Mouse (Mus musculus): ENCODE data around the gene Gm44596. TPM values are rescaled to one million over a fixed set of nuclear protein-coding genes. Genes with fewer than 3 reads are reported as not detected.

Gm44596 gene
- polyA plus RNA-seq, 1 experiment from 2014 or later, result not detected

DNA sequence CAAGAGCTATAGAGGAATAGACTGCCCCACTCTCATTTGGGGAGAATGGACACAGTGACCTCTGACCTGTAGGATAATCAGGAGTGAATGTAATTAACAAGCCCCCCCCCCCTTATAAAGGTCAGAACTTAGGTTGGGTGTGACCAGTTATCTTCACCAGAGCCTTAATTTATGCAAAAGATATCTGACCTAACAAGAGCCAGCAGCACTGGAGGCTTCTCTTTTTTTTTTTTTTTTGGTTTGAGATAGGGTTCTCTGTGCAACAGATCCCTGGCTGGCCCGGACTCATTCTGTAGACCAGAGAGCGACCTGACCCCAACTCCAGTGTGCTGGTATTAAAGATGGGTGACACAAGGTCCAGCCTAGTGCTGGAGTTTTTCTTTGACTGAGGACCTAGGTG is 54.0 kb downstream of the Gm44596 start:
- no peak overlapping the region for H3K27ac ChIP-seq (ENCODE audit: low read depth)
- no peaks in the 10 kb centered on the region for H3K9me3 ChIP-seq (ENCODE audit: low read depth, low read length)
- WGBS, result 91% methylated on average over 2 of the region's 2 CpGs
- no peak overlapping the region for H3K9ac ChIP-seq
- H3K4me2 ChIP-seq, result no peak overlapping the region
- TF ChIP-seq CTCF (IDR thresholded peaks at IDR 0.05; ENCODE audit: low read depth), result no peak
- DNase-seq, result no peak
- H3K4me3 ChIP-seq (ENCODE audit: low read depth, low read length), result no peak overlapping the region
- no peak for ATAC-seq (ENCODE audit: insufficient read depth)
- H3K36me3 ChIP-seq (ENCODE audit: insufficient read depth), result peaks cover 59% of the 10 kb centered on the region
- H3K4me1 ChIP-seq (ENCODE audit: insufficient read depth), result no peaks in the 10 kb centered on the region
- no peaks in the 10 kb centered on the region for H3K27me3 ChIP-seq (ENCODE audit: insufficient read depth, low read length)

DNA sequence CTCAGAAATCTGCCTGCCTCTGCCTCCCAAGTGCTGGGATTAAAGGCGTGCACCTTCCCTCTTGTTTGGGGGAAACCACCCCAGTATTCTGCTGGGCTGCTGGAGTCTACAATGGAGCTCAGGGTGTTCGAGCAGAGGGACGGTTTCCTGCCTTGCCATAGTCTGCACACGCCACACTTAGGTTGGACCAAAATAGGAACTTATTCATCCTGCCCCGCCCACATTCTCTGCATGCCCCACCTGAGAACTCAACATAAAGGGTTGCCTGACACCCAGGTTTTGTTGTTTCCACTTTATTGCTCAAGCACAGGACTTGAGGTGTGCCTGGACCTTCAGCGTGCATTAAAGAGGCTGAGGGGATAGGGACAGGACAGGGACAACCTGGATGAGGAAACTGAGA is 54.5 kb downstream of the Gm44596 start:
- H3K27me3 ChIP-seq (ENCODE audit: insufficient read depth, low read length), result no peaks in the 10 kb centered on the region
- WGBS, result 84% methylated on average over 6 of the region's 6 CpGs
- H3K9ac ChIP-seq, result no peak overlapping the region
- TF ChIP-seq CTCF (IDR thresholded peaks at IDR 0.05; ENCODE audit: low read depth), result no peak
- no peak overlapping the region for H3K27ac ChIP-seq (ENCODE audit: low read depth)
- H3K9me3 ChIP-seq (ENCODE audit: low read depth, low read length), result no peaks in the 10 kb centered on the region
- H3K4me1 ChIP-seq (ENCODE audit: insufficient read depth), result no peaks in the 10 kb centered on the region
- ATAC-seq (ENCODE audit: insufficient read depth) (no peak), DNase-seq (no peak)
- no peak overlapping the region for H3K4me3 ChIP-seq (ENCODE audit: low read depth, low read length)
- H3K36me3 ChIP-seq (ENCODE audit: insufficient read depth), result peaks cover 64% of the 10 kb centered on the region
- H3K4me2 ChIP-seq, result no peak overlapping the region

DNA sequence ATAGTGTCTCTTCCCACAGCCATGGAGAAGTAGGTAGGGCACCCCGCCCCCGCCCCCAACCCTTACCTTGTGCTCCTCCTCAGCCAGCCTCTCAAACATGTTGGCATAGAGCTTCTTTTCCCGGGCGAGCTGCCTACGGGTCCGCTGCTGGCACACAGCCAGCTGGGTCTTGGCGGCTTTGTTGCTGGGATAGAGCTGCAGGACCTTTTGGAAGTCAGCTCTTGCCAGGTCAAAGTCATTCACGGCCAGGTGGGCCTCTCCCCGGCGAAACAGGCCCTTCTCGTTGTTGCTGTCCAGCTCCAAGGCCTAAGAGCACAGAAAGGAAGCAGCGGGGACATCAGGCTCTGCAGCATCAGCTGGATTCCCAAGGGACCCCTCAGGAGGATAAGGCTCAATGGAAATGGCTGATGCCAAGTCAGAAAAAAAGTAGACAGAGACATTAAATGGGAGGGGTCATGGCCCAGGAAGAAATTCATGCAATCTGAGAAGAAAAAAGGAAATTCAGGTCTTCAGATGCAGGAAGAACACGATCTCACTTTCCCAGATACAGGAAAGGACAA is 57.1 kb downstream of the Gm44596 start:
- peaks cover 82% of the 10 kb centered on the region for H3K36me3 ChIP-seq (ENCODE audit: insufficient read depth)
- no peak overlapping the region for H3K4me3 ChIP-seq (ENCODE audit: low read depth, low read length)
- H3K9me3 ChIP-seq (ENCODE audit: low read depth, low read length), result no peaks in the 10 kb centered on the region
- no peaks in the 10 kb centered on the region for H3K27me3 ChIP-seq (ENCODE audit: insufficient read depth, low read length)
- no peaks in the 10 kb centered on the region for H3K4me1 ChIP-seq (ENCODE audit: insufficient read depth)
- no peak for TF ChIP-seq CTCF (IDR thresholded peaks at IDR 0.05; ENCODE audit: low read depth)
- 79% methylated on average over 13 of the region's 13 CpGs for WGBS
- H3K9ac ChIP-seq, result no peak overlapping the region
- H3K4me2 ChIP-seq, result no peak overlapping the region
- ATAC-seq (ENCODE audit: insufficient read depth) (no peak), DNase-seq (no peak)
- no peak overlapping the region for H3K27ac ChIP-seq (ENCODE audit: low read depth)

DNA sequence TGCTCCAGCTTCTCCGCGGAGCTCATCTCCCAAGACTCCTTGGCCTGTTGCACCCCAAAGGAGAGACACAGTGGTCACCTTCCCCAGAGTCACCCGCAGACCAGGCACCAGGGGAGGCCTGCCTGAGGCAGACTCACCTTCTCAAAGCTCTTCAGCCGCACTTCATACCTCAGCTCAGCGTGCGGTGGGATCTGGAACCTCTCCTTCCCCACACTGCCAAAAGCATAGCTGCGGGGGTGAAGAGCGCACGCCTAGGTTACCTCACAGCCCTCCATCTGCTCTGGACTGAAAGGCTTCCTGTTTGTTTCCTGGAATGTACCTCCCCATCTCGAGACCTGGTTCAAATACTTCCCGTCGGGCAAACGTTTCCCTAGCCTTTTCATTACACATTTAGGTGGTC is 58.3 kb downstream of the Gm44596 start:
- H3K4me3 ChIP-seq (ENCODE audit: low read depth, low read length), result no peak overlapping the region
- ATAC-seq (ENCODE audit: insufficient read depth), result no peak
- TF ChIP-seq CTCF (IDR thresholded peaks at IDR 0.05; ENCODE audit: low read depth), result no peak
- 89% methylated on average over 13 of the region's 13 CpGs for WGBS
- no peak overlapping the region for H3K4me2 ChIP-seq
- H3K9me3 ChIP-seq (ENCODE audit: low read depth, low read length), result no peaks in the 10 kb centered on the region
- no peaks in the 10 kb centered on the region for H3K4me1 ChIP-seq (ENCODE audit: insufficient read depth)
- H3K27ac ChIP-seq (ENCODE audit: low read depth), result no peak overlapping the region
- peaks cover 76% of the 10 kb centered on the region for H3K36me3 ChIP-seq (ENCODE audit: insufficient read depth)
- DNase-seq, result no peak
- no peak overlapping the region for H3K9ac ChIP-seq
- H3K27me3 ChIP-seq (ENCODE audit: insufficient read depth, low read length), result no peaks in the 10 kb centered on the region

DNA sequence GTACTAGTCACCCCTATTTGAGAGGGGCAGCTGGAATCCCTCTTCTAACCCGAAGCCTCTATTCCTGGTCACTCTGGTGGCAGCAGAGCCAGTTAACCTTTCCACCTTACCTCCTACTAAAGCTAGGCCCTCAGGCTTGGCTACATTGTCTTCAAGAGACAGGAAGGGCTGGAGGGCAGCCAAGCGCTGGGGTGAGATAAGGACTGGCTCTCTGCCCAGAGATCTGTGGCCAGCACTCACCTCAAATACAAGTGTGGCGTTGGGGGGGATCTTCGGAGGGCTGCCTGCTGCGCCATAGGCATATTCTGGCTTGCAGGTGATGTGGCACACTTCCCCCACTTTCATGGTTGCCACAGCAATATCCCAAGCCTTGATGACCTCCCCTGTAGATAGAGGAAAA is 60.2 kb downstream of the Gm44596 start:
- Histone ChIP-seq H3K4me1 (ENCODE audit: insufficient read depth) (no peaks in the 10 kb centered on the region; the same call in 1 of the 2 replicates), H3K27ac (ENCODE audit: low read depth) (no peak overlapping the region), H3K4me2 (no peak overlapping the region), H3K27me3 (ENCODE audit: insufficient read depth, low read length) (no peaks in the 10 kb centered on the region), H3K4me3 (ENCODE audit: low read depth, low read length) (no peak overlapping the region), H3K9ac (no peak overlapping the region), H3K36me3 (ENCODE audit: insufficient read depth) (peaks cover 60% of the 10 kb centered on the region), H3K9me3 (ENCODE audit: low read depth, low read length) (no peaks in the 10 kb centered on the region)
- 59% methylated on average over 5 of the region's 5 CpGs for WGBS
- ATAC-seq (ENCODE audit: insufficient read depth) (no peak), DNase-seq (peak; percentile 79)
- TF ChIP-seq CTCF (IDR thresholded peaks at IDR 0.05; ENCODE audit: low read depth), result no peak

DNA sequence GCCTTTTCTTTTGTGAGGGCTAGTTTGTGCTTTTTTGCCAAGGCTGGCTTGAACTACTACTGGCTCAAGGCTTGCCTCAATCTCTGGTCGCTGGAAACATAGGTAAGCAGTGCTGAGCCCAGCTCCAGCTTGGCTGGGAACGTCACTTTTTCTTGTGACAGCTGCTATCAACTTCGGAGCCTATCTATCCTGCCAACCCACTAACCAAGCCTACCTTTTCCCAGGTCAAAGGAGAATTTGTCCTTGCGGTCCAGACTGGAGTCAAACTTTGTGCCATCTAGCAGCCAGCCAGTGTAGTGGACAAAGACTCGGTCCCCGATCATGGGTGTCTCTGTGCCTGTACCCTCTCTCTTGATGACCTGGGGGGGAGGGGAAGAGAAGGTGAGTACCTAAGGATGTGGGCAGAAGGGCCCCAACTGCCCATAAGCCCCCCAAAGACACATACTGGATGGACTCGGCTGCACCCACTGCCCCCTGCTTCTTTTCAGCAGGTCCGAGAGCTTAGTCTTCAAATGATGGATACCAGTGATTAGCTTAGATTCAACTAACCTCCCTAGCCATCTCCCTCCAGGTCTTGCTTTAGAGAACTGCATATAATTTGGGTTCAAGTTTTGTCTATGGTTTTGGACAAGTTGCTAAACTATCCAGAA is 61.2 kb downstream of the Gm44596 start:
- H3K36me3 ChIP-seq (ENCODE audit: insufficient read depth), result peaks cover 52% of the 10 kb centered on the region
- H3K9me3 ChIP-seq (ENCODE audit: low read depth, low read length), result no peaks in the 10 kb centered on the region
- peak overlapping the region; percentile 98 for H3K4me3 ChIP-seq (ENCODE audit: low read depth, low read length)
- no peak for TF ChIP-seq CTCF (IDR thresholded peaks at IDR 0.05; ENCODE audit: low read depth)
- peak overlapping the region; percentile 94 for H3K9ac ChIP-seq
- H3K4me1 ChIP-seq (ENCODE audit: insufficient read depth), result no peaks in the 10 kb centered on the region; the same call in 1 of the 2 replicates
- H3K4me2 ChIP-seq, result peak overlapping the region; percentile 66
- WGBS, result 84% methylated on average over 8 of the region's 8 CpGs
- DNase-seq (no peak), ATAC-seq (ENCODE audit: insufficient read depth) (no peak)
- no peaks in the 10 kb centered on the region for H3K27me3 ChIP-seq (ENCODE audit: insufficient read depth, low read length)
- no peak overlapping the region for H3K27ac ChIP-seq (ENCODE audit: low read depth)

DNA sequence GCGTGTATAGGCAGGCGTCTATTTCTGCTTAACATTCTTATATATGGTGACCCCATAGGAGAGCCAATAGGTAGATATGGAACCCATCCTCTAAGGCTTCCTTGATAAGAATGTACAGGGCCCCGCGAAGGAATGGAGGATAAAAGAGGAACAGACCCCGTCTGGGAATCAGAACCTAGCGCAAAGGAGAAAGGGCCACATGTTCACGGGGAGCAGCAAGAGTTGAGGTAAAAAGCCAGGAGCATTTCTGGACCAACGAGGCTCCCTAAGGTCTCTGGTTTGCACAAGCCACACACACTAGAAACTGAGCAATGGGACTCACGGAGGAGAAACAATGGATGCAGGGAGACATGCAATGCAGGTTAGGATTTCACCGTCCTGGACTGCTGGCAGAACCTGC is 62.0 kb downstream of the Gm44596 start:
- 1% methylated on average over 10 of the region's 10 CpGs for WGBS
- peak overlapping the region; percentile 66 for H3K4me2 ChIP-seq
- H3K27me3 ChIP-seq (ENCODE audit: insufficient read depth, low read length), result no peaks in the 10 kb centered on the region
- no peak for DNase-seq
- no peak for TF ChIP-seq CTCF (IDR thresholded peaks at IDR 0.05; ENCODE audit: low read depth)
- no peak for ATAC-seq (ENCODE audit: insufficient read depth)
- H3K27ac ChIP-seq (ENCODE audit: low read depth), result peak overlapping the region; percentile 97
- no peaks in the 10 kb centered on the region for H3K9me3 ChIP-seq (ENCODE audit: low read depth, low read length)
- H3K9ac ChIP-seq, result peak overlapping the region; percentile 94
- H3K4me1 ChIP-seq (ENCODE audit: insufficient read depth), result no peaks in the 10 kb centered on the region; the same call in 1 of the 2 replicates
- peak overlapping the region; percentile 98 for H3K4me3 ChIP-seq (ENCODE audit: low read depth, low read length)
- peaks cover 44% of the 10 kb centered on the region for H3K36me3 ChIP-seq (ENCODE audit: insufficient read depth)
